Mouse (Mus musculus): ENCODE data around the gene Trpm5. TPM values are rescaled to one million over a fixed set of nuclear protein-coding genes. Genes with fewer than 3 reads are reported as not detected.

The Trpm5 gene
- polyA plus RNA-seq (2015; fragmentation: Nextera tagmentation; extraction: Ambion mirVana): 1.5 and 1.8 TPM in 2 replicates

- H3K27ac ChIP-seq (ENCODE audit: low read length): no peak within 1 kb of the TSS
- H3K27me3 ChIP-seq (ENCODE audit: control insufficient read depth, insufficient read depth, low read depth, low read length): no peaks in the 10 kb centered on the region
- H3K4me3 ChIP-seq (ENCODE audit: low read depth, low read length): no peak within 1 kb of the TSS
- no peak within 1 kb of the TSS for H3K9ac ChIP-seq (ENCODE audit: low read depth, low read length)
- ATAC-seq: no peak
- no peak within 1 kb of the TSS for H3K4me2 ChIP-seq (ENCODE audit: low read length)
- no peaks in the 10 kb centered on the region for H3K4me1 ChIP-seq (ENCODE audit: control insufficient read depth, insufficient read depth, low read length)
- H3K9me3 ChIP-seq (replicated peaks; ENCODE audit: control insufficient read depth, low read length, poor library complexity, severe bottlenecking): no peaks in the 10 kb centered on the region
- 50% methylated on average over 10 of the region's 10 CpGs for WGBS
- H3K36me3 ChIP-seq (ENCODE audit: control insufficient read depth, insufficient read depth, low read length): no peaks in the 10 kb centered on the region
Observed at GRCm38 (mm10) chr7:143094592-143095553, at the start of gene Trpm5. Trpm5 (minus strand) TSS chr7:143094642.

GRCm38 (mm10) chr7:143142680-143143079, 48.2 kb upstream of the Trpm5 start:
- no peak for ATAC-seq
- Histone ChIP-seq H3K27ac (ENCODE audit: low read length) (no peak overlapping the region), H3K9me3 (replicated peaks; ENCODE audit: control insufficient read depth, low read length, poor library complexity, severe bottlenecking) (no peaks in the 10 kb centered on the region), H3K4me2 (ENCODE audit: low read length) (no peak overlapping the region), H3K27me3 (ENCODE audit: control insufficient read depth, insufficient read depth, low read depth, low read length) (no peaks in the 10 kb centered on the region), H3K4me3 (ENCODE audit: low read depth, low read length) (no peak overlapping the region), H3K4me1 (ENCODE audit: control insufficient read depth, insufficient read depth, low read length) (no peaks in the 10 kb centered on the region), H3K36me3 (ENCODE audit: control insufficient read depth, insufficient read depth, low read length) (no peaks in the 10 kb centered on the region), H3K9ac (ENCODE audit: low read depth, low read length) (no peak overlapping the region)
- 87% methylated on average over 2 of the region's 2 CpGs for WGBS

GRCm38 (mm10) chr7:143139932-143140331, 45.5 kb upstream of the Trpm5 start:
- no peak overlapping the region for H3K9ac ChIP-seq (ENCODE audit: low read depth, low read length)
- ATAC-seq: no peak
- no peaks in the 10 kb centered on the region for H3K4me1 ChIP-seq (ENCODE audit: control insufficient read depth, insufficient read depth, low read length)
- WGBS: 92% methylated on average over 4 of the region's 4 CpGs
- H3K4me3 ChIP-seq (ENCODE audit: low read depth, low read length): no peak overlapping the region
- H3K27ac ChIP-seq (ENCODE audit: low read length): no peak overlapping the region
- no peak overlapping the region for H3K4me2 ChIP-seq (ENCODE audit: low read length)
- H3K9me3 ChIP-seq (replicated peaks; ENCODE audit: control insufficient read depth, low read length, poor library complexity, severe bottlenecking): no peaks in the 10 kb centered on the region
- H3K27me3 ChIP-seq (ENCODE audit: control insufficient read depth, insufficient read depth, low read depth, low read length): no peaks in the 10 kb centered on the region
- no peaks in the 10 kb centered on the region for H3K36me3 ChIP-seq (ENCODE audit: control insufficient read depth, insufficient read depth, low read length)

GRCm38 (mm10) chr7:143138789-143139188, 44.3 kb upstream of the Trpm5 start:
- no peak overlapping the region for H3K27ac ChIP-seq (ENCODE audit: low read length)
- H3K4me1 ChIP-seq (ENCODE audit: control insufficient read depth, insufficient read depth, low read length): no peaks in the 10 kb centered on the region
- no peaks in the 10 kb centered on the region for H3K9me3 ChIP-seq (replicated peaks; ENCODE audit: control insufficient read depth, low read length, poor library complexity, severe bottlenecking)
- H3K4me3 ChIP-seq (ENCODE audit: low read depth, low read length): no peak overlapping the region
- 38% methylated on average over 1 of the region's 1 CpGs for WGBS
- H3K36me3 ChIP-seq (ENCODE audit: control insufficient read depth, insufficient read depth, low read length): no peaks in the 10 kb centered on the region
- H3K27me3 ChIP-seq (ENCODE audit: control insufficient read depth, insufficient read depth, low read depth, low read length): no peaks in the 10 kb centered on the region
- no peak overlapping the region for H3K9ac ChIP-seq (ENCODE audit: low read depth, low read length)
- ATAC-seq: no peak
- no peak overlapping the region for H3K4me2 ChIP-seq (ENCODE audit: low read length)

GRCm38 (mm10) chr7:143136561-143136960, 42.1 kb upstream of the Trpm5 start:
- H3K9ac ChIP-seq (ENCODE audit: low read depth, low read length): no peak overlapping the region
- ATAC-seq: no peak
- H3K27me3 ChIP-seq (ENCODE audit: control insufficient read depth, insufficient read depth, low read depth, low read length): no peaks in the 10 kb centered on the region
- H3K4me2 ChIP-seq (ENCODE audit: low read length): no peak overlapping the region
- no peak overlapping the region for H3K4me3 ChIP-seq (ENCODE audit: low read depth, low read length)
- H3K27ac ChIP-seq (ENCODE audit: low read length): no peak overlapping the region
- WGBS: 57% methylated on average over 5 of the region's 5 CpGs
- H3K9me3 ChIP-seq (replicated peaks; ENCODE audit: control insufficient read depth, low read length, poor library complexity, severe bottlenecking): no peaks in the 10 kb centered on the region
- H3K36me3 ChIP-seq (ENCODE audit: control insufficient read depth, insufficient read depth, low read length): no peaks in the 10 kb centered on the region
- H3K4me1 ChIP-seq (ENCODE audit: control insufficient read depth, insufficient read depth, low read length): no peaks in the 10 kb centered on the region

GRCm38 (mm10) chr7:143136125-143136524, 41.7 kb upstream of the Trpm5 start:
- Histone ChIP-seq H3K9me3 (replicated peaks; ENCODE audit: control insufficient read depth, low read length, poor library complexity, severe bottlenecking) (no peaks in the 10 kb centered on the region), H3K4me3 (ENCODE audit: low read depth, low read length) (no peak overlapping the region), H3K36me3 (ENCODE audit: control insufficient read depth, insufficient read depth, low read length) (no peaks in the 10 kb centered on the region), H3K27ac (ENCODE audit: low read length) (no peak overlapping the region), H3K27me3 (ENCODE audit: control insufficient read depth, insufficient read depth, low read depth, low read length) (no peaks in the 10 kb centered on the region), H3K9ac (ENCODE audit: low read depth, low read length) (no peak overlapping the region), H3K4me2 (ENCODE audit: low read length) (no peak overlapping the region), H3K4me1 (ENCODE audit: control insufficient read depth, insufficient read depth, low read length) (no peaks in the 10 kb centered on the region)
- no peak for ATAC-seq
- WGBS: 59% methylated on average over 2 of the region's 2 CpGs

- ATAC-seq: no peak
- no peaks in the 10 kb centered on the region for H3K36me3 ChIP-seq (ENCODE audit: control insufficient read depth, insufficient read depth, low read length)
- H3K4me2 ChIP-seq (ENCODE audit: low read length): no peak overlapping the region
- H3K27ac ChIP-seq (ENCODE audit: low read length): no peak overlapping the region
- no peaks in the 10 kb centered on the region; the same call in 1 of the 2 replicates for H3K27me3 ChIP-seq (ENCODE audit: control insufficient read depth, insufficient read depth, low read depth, low read length)
- no peak overlapping the region for H3K4me3 ChIP-seq (ENCODE audit: low read depth, low read length)
- H3K9ac ChIP-seq (ENCODE audit: low read depth, low read length): no peak overlapping the region
- 81% methylated on average over 5 of the region's 5 CpGs for WGBS
- no peaks in the 10 kb centered on the region for H3K9me3 ChIP-seq (replicated peaks; ENCODE audit: control insufficient read depth, low read length, poor library complexity, severe bottlenecking)
- no peaks in the 10 kb centered on the region for H3K4me1 ChIP-seq (ENCODE audit: control insufficient read depth, insufficient read depth, low read length)
Observed at GRCm38 (mm10) chr7:143132815-143133214, 38.4 kb upstream of the Trpm5 start.

GRCm38 (mm10) chr7:143124902-143125301, 30.5 kb upstream of the Trpm5 start:
- H3K4me3 ChIP-seq (ENCODE audit: low read depth, low read length): no peak overlapping the region
- no peak overlapping the region for H3K4me2 ChIP-seq (ENCODE audit: low read length)
- no peaks in the 10 kb centered on the region for H3K9me3 ChIP-seq (replicated peaks; ENCODE audit: control insufficient read depth, low read length, poor library complexity, severe bottlenecking)
- ATAC-seq: no peak
- no peaks in the 10 kb centered on the region; the same call in 1 of the 2 replicates for H3K27me3 ChIP-seq (ENCODE audit: control insufficient read depth, insufficient read depth, low read depth, low read length)
- 76% methylated on average over 3 of the region's 3 CpGs for WGBS
- H3K9ac ChIP-seq (ENCODE audit: low read depth, low read length): no peak overlapping the region
- no peak overlapping the region for H3K27ac ChIP-seq (ENCODE audit: low read length)
- no peaks in the 10 kb centered on the region for H3K4me1 ChIP-seq (ENCODE audit: control insufficient read depth, insufficient read depth, low read length)
- H3K36me3 ChIP-seq (ENCODE audit: control insufficient read depth, insufficient read depth, low read length): no peaks in the 10 kb centered on the region

- H3K9ac ChIP-seq (ENCODE audit: low read depth, low read length): no peak overlapping the region
- no peak for ATAC-seq
- no peaks in the 10 kb centered on the region for H3K27me3 ChIP-seq (ENCODE audit: control insufficient read depth, insufficient read depth, low read depth, low read length)
- no peaks in the 10 kb centered on the region for H3K36me3 ChIP-seq (ENCODE audit: control insufficient read depth, insufficient read depth, low read length)
- H3K4me2 ChIP-seq (ENCODE audit: low read length): no peak overlapping the region
- no peaks in the 10 kb centered on the region for H3K4me1 ChIP-seq (ENCODE audit: control insufficient read depth, insufficient read depth, low read length)
- H3K9me3 ChIP-seq (replicated peaks; ENCODE audit: control insufficient read depth, low read length, poor library complexity, severe bottlenecking): no peaks in the 10 kb centered on the region
- no peak overlapping the region for H3K4me3 ChIP-seq (ENCODE audit: low read depth, low read length)
- no peak overlapping the region for H3K27ac ChIP-seq (ENCODE audit: low read length)
- 12% methylated on average over 6 of the region's 6 CpGs for WGBS
Observed at GRCm38 (mm10) chr7:143123876-143124669, 29.6 kb upstream of the Trpm5 start.

Data from midbrain, embryonic 16.5 days (tissue).